Mouse (Mus musculus) heart, embryonic 13.5 days (tissue): ENCODE data around the gene Iffo1. TPM values are rescaled to one million over a fixed set of nuclear protein-coding genes. Genes with fewer than 3 reads are reported as not detected.
A peak's percentile ranks its signal among the peaks of the same experiment; 100 is the strongest.

Source experiments
- ATAC-seq: fragments of 200-750 bp; cut with Nextera tagmentation; 2 replicates; pipeline ENCODE4 v1.8.0; 2017; ENCODE audit warnings: moderate TSS enrichment; ENCODE audit not compliant: insufficient number of reproducible peaks, low FRiP score, low TSS enrichment; ENCODE audit errors: extremely low read depth
- H3K27ac ChIP-seq: fragments of 300-500 bp; sonication (generic); replicated peaks from 2 replicates; pipeline ENCODE4 v1.5.1; 2015; ENCODE audit warnings: moderate library complexity, mild to moderate bottlenecking, inconsistent platforms
- H3K27me3 ChIP-seq: fragments of 300-500 bp; sonication (generic); replicated peaks from 2 replicates; pipeline ENCODE4 v1.6.1; 2015; ENCODE audit warnings: mild to moderate bottlenecking, inconsistent platforms
- H3K36me3 ChIP-seq: fragments of 300-500 bp; sonication (generic); 2 replicates; pipeline ENCODE4 v1.6.1; 2015; ENCODE audit warnings: mild to moderate bottlenecking, inconsistent platforms
- H3K4me1 ChIP-seq: fragments of 300-500 bp; sonication (generic); 2 replicates; pipeline ENCODE4 v1.6.1; 2015; ENCODE audit warnings: inconsistent platforms
- H3K4me2 ChIP-seq: fragments of 300-500 bp; sonication (generic); 2 replicates; pipeline ENCODE4 v1.6.1; 2015; ENCODE audit warnings: inconsistent platforms, mild to moderate bottlenecking, moderate library complexity
- H3K4me3 ChIP-seq: fragments of 300-500 bp; sonication (generic); 2 replicates; pipeline ENCODE4 v1.5.1; 2015; ENCODE audit warnings: moderate library complexity, mild to moderate bottlenecking, inconsistent platforms
- H3K9ac ChIP-seq: fragments of 300-500 bp; sonication (generic); 2 replicates; pipeline ENCODE4 v1.6.1; 2015; ENCODE audit warnings: inconsistent platforms, mild to moderate bottlenecking, moderate library complexity
- H3K9me3 ChIP-seq: fragments of 300-500 bp; sonication (generic); 2 replicates; pipeline ENCODE4 v1.6.1; 2016; ENCODE audit warnings: inconsistent platforms
- WGBS: fragments of 180-500 bp; shearing (Covaris S2); methylation state at CpG from one replicate; pipeline ENCODE4 v1.1.7; 2015; ENCODE audit warnings: mixed read lengths; 5-methylcytosine and 5-hydroxymethylcytosine counted together
- polyA plus RNA-seq: library from polyadenylated mRNA; unstranded; fragments of >200 nt; fragmentation: Nextera tagmentation; extraction: Ambion mirVana; gene quantifications from 2 replicates; pipeline ENCODE4 v1.2.1, GENCODE M21; 2015

Gene Iffo1
- polyA plus RNA-seq, 1 experiment from 2014 or later = 9.5 TPM

DNA sequence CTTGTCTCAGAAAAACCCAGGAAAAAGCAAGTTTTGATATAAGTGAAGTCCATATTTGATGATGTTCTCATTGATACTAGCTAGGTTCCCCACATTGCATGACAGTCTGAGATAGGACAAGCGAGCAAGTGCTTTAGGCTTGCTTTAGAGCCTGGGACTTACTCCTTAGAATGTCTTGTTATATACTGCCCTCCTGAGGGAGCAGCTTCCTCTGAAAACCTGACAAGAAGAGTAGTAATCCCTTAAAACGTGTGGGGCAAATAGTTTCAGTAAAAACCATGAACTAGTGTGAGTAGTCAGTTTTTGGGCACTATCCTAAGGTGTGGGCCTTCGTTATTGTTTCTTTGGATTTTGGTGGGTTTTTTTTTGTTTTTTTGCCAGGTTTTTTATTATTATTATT, 1.9 kb upstream of the Iffo1 start:
- Histone ChIP-seq H3K4me3 (no peak overlapping the region), H3K4me2 (no peak overlapping the region), H3K36me3 (peaks cover 64% of the 10 kb centered on the region), H3K4me1 (peaks cover 32% of the 10 kb centered on the region), H3K9ac (no peak overlapping the region), H3K27me3 (no peaks in the 10 kb centered on the region), H3K9me3 (no peaks in the 10 kb centered on the region), H3K27ac (no peak overlapping the region)
- WGBS = 74% methylated on average over 3 of the region's 3 CpGs
- no peak for ATAC-seq

DNA sequence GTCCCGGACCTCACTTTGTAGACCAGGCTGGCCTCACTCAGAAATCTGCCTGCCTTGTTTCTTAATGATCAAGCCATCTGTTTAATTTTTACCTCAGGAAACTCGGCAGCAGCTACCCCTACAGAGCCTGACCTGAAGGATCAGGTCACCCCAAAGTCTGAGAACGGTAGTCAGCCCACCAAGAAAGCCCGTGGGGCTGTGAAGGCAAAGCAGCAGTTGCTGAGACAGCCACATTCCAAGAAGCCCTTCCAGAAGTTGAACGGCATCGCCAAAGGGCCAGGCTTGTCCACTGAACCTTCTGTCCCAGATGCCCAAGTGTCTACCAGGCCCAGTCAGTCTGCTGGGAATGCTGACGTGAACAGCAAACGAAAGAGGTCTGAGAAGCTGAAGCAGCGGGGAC, 1.1 kb upstream of the Iffo1 start:
- no peak overlapping the region for H3K9ac ChIP-seq
- peaks cover 40% of the 10 kb centered on the region for H3K4me1 ChIP-seq
- peaks cover 56% of the 10 kb centered on the region for H3K36me3 ChIP-seq
- 82% methylated on average over 9 of the region's 9 CpGs for WGBS
- ATAC-seq = no peak
- H3K4me2 ChIP-seq = no peak overlapping the region
- no peaks in the 10 kb centered on the region for H3K27me3 ChIP-seq
- H3K9me3 ChIP-seq = no peaks in the 10 kb centered on the region
- H3K27ac ChIP-seq = no peak overlapping the region
- H3K4me3 ChIP-seq = no peak overlapping the region

DNA sequence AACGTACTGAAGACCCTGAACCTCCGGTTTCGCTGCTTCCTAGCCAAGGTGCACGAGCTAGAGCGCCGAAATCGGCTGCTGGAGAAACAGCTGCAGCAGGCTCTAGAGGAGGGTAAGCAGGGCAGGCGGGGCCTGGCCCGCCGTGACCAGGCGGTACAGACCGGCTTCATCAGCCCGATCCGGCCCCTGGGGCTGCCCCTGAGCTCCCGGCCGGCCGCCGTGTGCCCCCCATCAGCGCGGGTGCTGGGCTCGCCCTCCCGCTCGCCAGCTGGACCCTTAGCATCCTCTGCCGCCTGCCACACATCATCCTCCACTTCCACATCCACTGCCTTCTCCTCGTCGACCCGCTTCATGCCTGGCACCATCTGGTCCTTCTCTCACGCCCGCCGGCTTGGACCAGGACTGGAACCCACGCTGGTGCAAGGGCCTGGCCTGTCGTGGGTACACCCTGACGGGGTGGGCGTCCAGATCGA, 474 bp downstream of the Iffo1 start:
- no peaks in the 10 kb centered on the region for H3K9me3 ChIP-seq
- peak overlapping the region; percentile 75 for H3K4me3 ChIP-seq
- H3K36me3 ChIP-seq = peaks cover 40% of the 10 kb centered on the region
- H3K4me2 ChIP-seq = peak overlapping the region; percentile 96
- H3K27ac ChIP-seq = peak overlapping the region; percentile 96
- 1% methylated on average over 34 of the region's 35 CpGs for WGBS
- peak overlapping the region; percentile 88 for H3K9ac ChIP-seq
- 0 out of 2 replicates have a peak, but pooled peaks have one; percentile 11 for ATAC-seq
- no peaks in the 10 kb centered on the region for H3K27me3 ChIP-seq
- peaks cover 55% of the 10 kb centered on the region for H3K4me1 ChIP-seq

DNA sequence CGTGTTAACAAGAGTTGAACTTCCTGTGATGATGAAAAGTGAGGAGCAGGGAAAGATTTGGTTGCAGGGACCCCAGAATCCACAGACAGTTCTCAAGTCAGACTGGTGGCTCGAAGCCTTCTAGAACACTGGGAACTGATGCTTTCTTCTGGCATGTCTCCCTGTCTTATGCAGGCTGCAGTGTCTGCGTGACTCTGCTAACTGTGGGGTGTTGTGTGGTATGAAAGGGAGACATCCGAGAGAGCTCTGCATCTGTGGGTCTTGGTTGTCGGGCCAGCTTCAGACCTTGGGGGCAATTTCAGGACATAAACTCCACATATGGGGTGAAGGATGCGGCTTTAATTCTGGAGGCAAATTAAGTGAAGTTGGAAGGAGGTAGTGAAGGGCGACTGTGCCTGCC, 1.1 kb downstream of the Iffo1 start:
- Histone ChIP-seq H3K27me3 (no peaks in the 10 kb centered on the region), H3K4me1 (peaks cover 56% of the 10 kb centered on the region), H3K36me3 (peaks cover 37% of the 10 kb centered on the region), H3K4me3 (peak overlapping the region; percentile 75), H3K9me3 (no peaks in the 10 kb centered on the region), H3K27ac (peak overlapping the region; percentile 96; the same call in 1 of the 2 replicates), H3K9ac (peak overlapping the region; percentile 88), H3K4me2 (peak overlapping the region; percentile 96)
- 53% methylated on average over 7 of the region's 7 CpGs for WGBS
- no peak for ATAC-seq

DNA sequence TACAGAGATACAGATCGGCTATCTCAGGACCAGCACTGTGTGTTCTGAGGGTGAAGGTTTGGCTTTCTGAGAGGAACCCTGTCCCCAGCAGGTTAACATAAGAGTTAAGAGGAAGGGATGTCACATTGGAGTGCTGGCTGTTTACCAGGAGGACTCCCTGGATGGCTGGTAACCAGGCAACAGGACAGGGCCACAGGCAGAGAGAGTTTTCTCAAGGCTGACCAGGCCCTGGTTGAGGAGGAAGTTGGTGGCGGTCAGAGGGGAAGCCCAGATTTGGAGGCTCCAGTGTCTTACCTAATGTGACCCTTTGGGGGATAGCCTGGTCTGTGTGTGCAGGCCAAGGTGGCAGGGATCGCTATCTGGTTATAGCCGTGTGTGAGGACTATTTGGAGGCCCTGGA, 1.8 kb downstream of the Iffo1 start:
- ATAC-seq = no peak
- H3K9ac ChIP-seq = peak overlapping the region; percentile 88
- H3K9me3 ChIP-seq = no peaks in the 10 kb centered on the region
- 55% methylated on average over 4 of the region's 4 CpGs for WGBS
- peaks cover 37% of the 10 kb centered on the region for H3K36me3 ChIP-seq
- H3K4me1 ChIP-seq = peaks cover 56% of the 10 kb centered on the region
- H3K27me3 ChIP-seq = no peaks in the 10 kb centered on the region
- H3K4me2 ChIP-seq = peak overlapping the region; percentile 96
- H3K27ac ChIP-seq = peak overlapping the region; percentile 96
- peak overlapping the region; percentile 75 for H3K4me3 ChIP-seq

DNA sequence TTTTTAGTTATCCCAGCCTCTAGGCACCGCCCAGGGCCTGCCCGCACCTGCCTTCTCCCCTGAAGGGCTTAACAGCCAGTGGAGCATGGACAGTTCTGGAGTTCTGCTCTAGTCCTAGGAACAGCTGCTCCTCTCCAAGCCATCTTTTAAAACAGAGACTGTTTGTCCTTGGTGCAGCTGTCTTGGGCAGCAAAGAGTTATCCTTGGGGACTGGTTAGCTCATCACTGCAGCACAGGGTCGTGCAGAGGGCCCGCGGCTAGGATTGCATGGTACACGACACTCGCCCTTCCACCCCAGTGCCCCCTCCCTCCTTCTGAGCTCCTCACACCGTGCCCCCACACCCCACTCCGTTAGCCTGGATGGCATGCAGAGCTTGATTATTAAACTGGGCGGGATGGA, 2.3 kb downstream of the Iffo1 start:
- H3K9me3 ChIP-seq = no peaks in the 10 kb centered on the region
- WGBS = 45% methylated on average over 10 of the region's 10 CpGs
- H3K4me3 ChIP-seq = peak overlapping the region; percentile 75
- peaks cover 37% of the 10 kb centered on the region for H3K36me3 ChIP-seq
- H3K27ac ChIP-seq = peak overlapping the region; percentile 96
- peak overlapping the region; percentile 88 for H3K9ac ChIP-seq
- peak overlapping the region; percentile 96 for H3K4me2 ChIP-seq
- peaks cover 59% of the 10 kb centered on the region for H3K4me1 ChIP-seq
- no peaks in the 10 kb centered on the region for H3K27me3 ChIP-seq
- no peak for ATAC-seq

DNA sequence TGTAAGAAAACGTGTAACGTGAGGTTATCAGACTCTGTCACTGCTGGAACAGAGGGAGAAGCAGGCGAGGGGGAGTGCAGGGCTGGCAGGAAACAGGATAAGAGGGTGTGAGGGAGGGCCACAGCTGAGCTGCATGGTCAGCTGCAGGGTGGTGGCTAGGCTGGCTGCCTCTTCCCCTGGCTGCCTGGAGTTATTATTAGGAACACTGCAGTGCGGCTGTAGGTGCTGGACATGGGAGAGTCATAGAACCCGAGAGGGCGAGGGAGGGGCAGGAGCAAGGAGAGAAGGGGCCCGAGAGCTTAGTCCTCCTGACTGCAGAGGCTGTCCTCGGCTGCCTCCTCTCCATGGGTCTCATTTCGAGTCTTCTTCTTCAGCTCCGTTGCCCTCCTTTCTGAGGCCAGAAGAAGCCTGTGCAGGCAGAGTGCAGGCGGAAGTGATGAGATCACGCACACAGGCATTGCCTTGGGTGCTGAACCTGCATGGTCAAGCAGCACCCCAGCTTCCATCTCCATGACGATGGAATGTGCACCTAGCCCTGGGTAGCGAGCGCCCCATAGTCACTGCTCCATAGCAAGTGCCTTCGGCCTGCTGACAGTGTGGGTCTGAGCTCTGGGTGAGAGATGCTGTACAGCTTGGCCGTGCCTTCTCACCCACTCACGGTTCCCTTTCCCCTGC, 3.3 kb downstream of the Iffo1 start:
- peak overlapping the region; percentile 96 for H3K27ac ChIP-seq
- peaks cover 59% of the 10 kb centered on the region for H3K4me1 ChIP-seq
- peaks cover 38% of the 10 kb centered on the region for H3K36me3 ChIP-seq
- 26% methylated on average over 18 of the region's 18 CpGs for WGBS
- peak overlapping the region; percentile 35 for H3K4me3 ChIP-seq
- ATAC-seq = peak; percentile 34; the same call in 1 of the 2 replicates
- H3K4me2 ChIP-seq = peak overlapping the region; percentile 96
- peak overlapping the region; percentile 88 for H3K9ac ChIP-seq
- H3K9me3 ChIP-seq = no peaks in the 10 kb centered on the region
- no peaks in the 10 kb centered on the region for H3K27me3 ChIP-seq

DNA sequence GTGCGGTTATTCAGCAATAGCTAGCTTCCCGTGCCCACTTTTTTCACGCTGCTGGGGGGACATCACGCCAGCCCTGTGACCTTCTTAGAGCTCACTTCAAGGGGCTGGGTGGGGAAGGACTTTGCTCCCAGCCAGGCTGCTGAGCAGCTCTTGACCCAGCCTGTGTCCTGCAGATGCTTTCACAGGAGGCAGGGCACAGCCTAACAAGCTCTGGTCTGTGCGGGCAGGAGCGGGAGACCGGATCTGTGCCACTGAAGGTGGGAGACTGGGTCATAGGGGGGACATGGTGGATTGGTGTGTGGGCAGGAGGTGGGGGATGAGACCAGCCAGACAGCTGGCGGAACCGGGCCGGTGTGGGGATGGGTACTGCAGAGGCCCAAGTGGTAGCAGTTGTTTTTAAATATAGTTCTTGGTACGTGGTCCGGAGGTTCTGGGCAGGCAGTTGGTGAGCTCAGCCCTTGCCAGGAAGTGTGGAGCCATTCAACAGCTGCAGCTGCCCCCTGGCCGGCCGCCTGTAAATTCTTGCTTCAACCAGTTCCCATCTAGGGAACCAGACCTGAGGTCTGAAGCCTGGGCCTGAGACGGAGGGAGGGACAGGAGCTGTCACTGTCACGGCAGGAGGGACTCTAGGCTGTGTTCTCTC, 4.0 kb downstream of the Iffo1 start:
- ATAC-seq = no peak
- 47% methylated on average over 16 of the region's 16 CpGs for WGBS
- H3K36me3 ChIP-seq = peaks cover 38% of the 10 kb centered on the region
- H3K9me3 ChIP-seq = no peaks in the 10 kb centered on the region
- no peaks in the 10 kb centered on the region for H3K27me3 ChIP-seq
- H3K4me1 ChIP-seq = peaks cover 59% of the 10 kb centered on the region
- H3K9ac ChIP-seq = peak overlapping the region; percentile 88
- H3K27ac ChIP-seq = peak overlapping the region; percentile 96
- H3K4me2 ChIP-seq = peak overlapping the region; percentile 96
- H3K4me3 ChIP-seq = peak overlapping the region; percentile 35

DNA sequence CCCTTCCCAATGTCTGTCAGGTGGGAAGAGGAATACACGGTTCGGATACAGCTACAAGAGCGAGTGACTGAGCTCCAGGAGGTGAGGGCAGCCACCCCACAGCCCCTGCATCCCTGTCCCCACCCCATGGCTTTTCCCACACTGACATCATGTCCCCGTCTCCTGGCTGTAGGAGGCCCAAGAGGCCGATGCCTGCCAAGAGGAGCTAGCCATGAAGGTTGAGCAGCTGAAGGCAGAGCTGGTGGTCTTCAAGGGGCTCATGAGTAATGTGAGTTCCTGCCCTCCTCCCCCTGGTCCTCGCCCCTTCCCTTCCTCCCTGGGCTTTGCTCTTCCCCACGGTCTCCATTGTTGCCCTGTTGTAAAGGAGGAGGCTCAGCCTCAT, 4.5 kb downstream of the Iffo1 start:
- WGBS = 61% methylated on average over 7 of the region's 7 CpGs
- Histone ChIP-seq H3K9me3 (no peaks in the 10 kb centered on the region), H3K36me3 (peaks cover 36% of the 10 kb centered on the region), H3K4me3 (no peak overlapping the region), H3K27me3 (no peaks in the 10 kb centered on the region), H3K4me1 (peaks cover 56% of the 10 kb centered on the region), H3K4me2 (peak overlapping the region; percentile 96), H3K27ac (peak overlapping the region; percentile 96), H3K9ac (peak overlapping the region; percentile 88)
- no peak for ATAC-seq

DNA sequence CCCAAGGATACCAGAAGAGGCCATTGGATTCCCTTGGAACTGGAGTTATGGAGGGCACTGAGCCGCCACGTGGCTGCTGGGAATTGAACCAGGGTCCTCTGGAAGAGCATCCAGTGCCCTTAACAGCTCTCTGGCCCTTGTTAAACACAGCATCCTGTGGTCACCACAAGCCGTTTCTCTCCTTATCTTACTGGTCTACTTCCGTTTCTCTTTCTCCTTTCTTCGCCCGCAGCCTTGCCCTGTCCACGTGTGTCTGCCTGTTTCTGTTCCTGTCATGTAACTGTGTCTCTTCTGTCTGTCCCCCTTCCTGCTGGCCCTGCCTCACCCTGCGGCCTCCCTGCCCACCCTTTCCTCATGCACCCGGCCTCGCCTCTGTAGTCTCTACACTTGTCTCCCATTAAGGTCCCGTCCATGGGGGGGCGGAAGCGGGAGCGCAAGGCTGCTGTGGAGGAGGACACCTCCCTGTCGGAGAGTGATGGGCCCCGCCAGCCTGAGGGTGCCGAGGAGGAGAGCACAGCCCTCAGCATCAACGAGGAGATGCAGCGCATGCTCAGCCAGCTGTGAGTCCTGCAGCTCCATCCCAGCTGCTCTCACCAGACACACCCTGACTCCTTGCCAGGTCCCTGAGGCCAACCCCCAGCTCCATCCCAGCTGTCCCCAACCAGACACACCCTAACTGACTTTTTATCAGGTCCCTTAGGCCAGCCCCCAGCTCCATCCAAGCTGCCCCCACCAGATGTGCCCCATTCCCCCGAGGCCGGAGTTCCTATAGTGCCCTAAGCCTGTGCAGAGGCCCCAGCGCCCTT, 7.4 kb downstream of the Iffo1 start:
- WGBS = 74% methylated on average over 22 of the region's 22 CpGs
- Histone ChIP-seq H3K36me3 (peaks cover 60% of the 10 kb centered on the region), H3K4me2 (no peak overlapping the region), H3K27ac (no peak overlapping the region), H3K9me3 (no peaks in the 10 kb centered on the region), H3K9ac (no peak overlapping the region), H3K27me3 (no peaks in the 10 kb centered on the region), H3K4me1 (peaks cover 34% of the 10 kb centered on the region), H3K4me3 (no peak overlapping the region)
- no peak for ATAC-seq

DNA sequence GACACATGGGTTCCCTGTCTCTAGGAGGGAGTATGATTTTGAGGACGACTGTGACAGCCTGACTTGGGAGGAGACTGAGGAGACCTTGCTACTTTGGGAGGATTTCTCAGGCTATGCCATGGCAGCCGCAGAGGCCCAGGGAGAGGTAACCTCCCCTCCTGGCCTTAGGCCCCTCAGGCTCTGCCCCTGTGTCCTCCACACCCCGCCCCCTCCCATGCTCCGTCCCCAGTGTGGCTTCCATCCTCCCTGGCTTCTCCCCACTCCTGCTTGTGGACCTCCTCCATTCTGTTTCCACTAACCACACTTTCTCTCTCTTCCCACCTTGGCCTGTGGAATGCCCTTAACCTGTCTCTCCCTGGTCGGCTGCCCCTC, 8.0 kb downstream of the Iffo1 start:
- Histone ChIP-seq H3K9ac (no peak overlapping the region), H3K27ac (no peak overlapping the region), H3K27me3 (no peaks in the 10 kb centered on the region), H3K9me3 (no peaks in the 10 kb centered on the region), H3K4me1 (peaks cover 28% of the 10 kb centered on the region), H3K36me3 (peaks cover 66% of the 10 kb centered on the region), H3K4me3 (no peak overlapping the region), H3K4me2 (no peak overlapping the region)
- no peak for ATAC-seq
- WGBS = 73% methylated on average over 5 of the region's 5 CpGs
